Comparison of ENCODE assay signal across 11 mouse cellular contexts in the genomic region with DNA sequence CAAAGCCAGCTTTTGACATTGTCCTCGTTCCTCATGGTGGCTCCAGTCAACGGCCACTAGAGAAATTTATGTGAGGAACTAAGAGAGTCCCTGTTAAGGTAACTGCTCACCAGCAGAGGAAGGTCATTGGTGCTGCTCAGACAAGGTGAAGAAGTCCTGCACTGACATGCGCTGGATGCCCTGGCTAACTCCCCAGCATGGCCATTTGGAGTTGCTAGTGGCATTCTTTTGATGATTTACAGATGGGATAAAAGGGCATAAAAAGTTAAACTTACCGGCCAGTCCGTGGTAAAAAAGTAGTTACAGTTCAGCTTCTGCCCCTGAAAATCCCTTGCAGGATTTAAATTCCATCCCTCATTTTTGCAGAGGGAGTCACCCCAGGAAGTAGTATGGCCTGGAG.
"Had no signal": no experiment of that assay in that cellular context is flagged by ENCODE, and none has a peak within 500 bp of the region (broad histone marks: within the 10 kb centered on the region; RNA-seq: fewer than 3 reads in every experiment).

No protein-coding gene starts in this region.

- H3K4me3 ChIP-seq: left cerebral cortex, adult 2 months; limb, embryonic 15.5 days; liver, embryonic 12.5 days; lung, embryonic 15.5 days; megakaryocyte, embryonic 14.5 days; midbrain, embryonic 15.5 days; neural tube, embryonic 12.5 days had no signal

- DNase-seq: lung, postnatal 14 days; thymus, postnatal 4 days had no signal

- H3K27ac ChIP-seq: left cerebral cortex, adult 2 months; limb, embryonic 15.5 days; liver, embryonic 12.5 days; lung, embryonic 15.5 days; macrophage; midbrain, embryonic 15.5 days; neural tube, embryonic 12.5 days; stomach, postnatal 0 days had no signal
